In genomic region chr6:136808014-136808417, GRCm38 (mm10) we compare ENCODE assay signal across 7 mouse cellular contexts. TPM values are rescaled to one million over a fixed set of nuclear protein-coding genes. Genes with fewer than 3 reads are reported as not detected.
DNase-seq lines count a peak whose midpoint lies in the region; ATAC-seq and TF ChIP-seq lines count a peak whose summit lies in the region.

Gene H2afj (plus strand): TSS chr6:136808244.

- peaks cover 33% of the 10 kb centered on the region for H3K4me1 ChIP-seq in embryonic facial prominence, embryonic 10.5 days
- H3K4me1 ChIP-seq in intestine, postnatal 0 days (replicated peaks; ENCODE audit: control insufficient read depth, insufficient read depth, low read length): peaks cover 21% of the 10 kb centered on the region; the same call in 1 of the 2 replicates
- peaks cover 29% of the 10 kb centered on the region for H3K4me1 ChIP-seq in midbrain, embryonic 12.5 days
- H3K4me1 ChIP-seq in small intestine, adult 2 months (ENCODE audit: control insufficient read depth, insufficient read depth, insufficient read length, low read length): peaks cover 25% of the 10 kb centered on the region; the same call in 1 of the 2 replicates

- H3K36me3 ChIP-seq in embryonic facial prominence, embryonic 10.5 days (replicated peaks): peaks cover 31% of the 10 kb centered on the region
- no peaks in the 10 kb centered on the region; the same call in 1 of the 2 replicates for H3K36me3 ChIP-seq in intestine, postnatal 0 days (ENCODE audit: control insufficient read depth, insufficient read depth)
- H3K36me3 ChIP-seq in midbrain, embryonic 12.5 days: peaks cover 11% of the 10 kb centered on the region
- peaks cover 4% of the 10 kb centered on the region for H3K36me3 ChIP-seq in small intestine, adult 2 months (ENCODE audit: control insufficient read depth, insufficient read depth, low read length)

- H3K9ac ChIP-seq in intestine, postnatal 0 days (ENCODE audit: low read depth, low read length): peak within 1 kb of the TSS; percentile 79
- H3K9ac ChIP-seq in midbrain, embryonic 12.5 days (replicated peaks): peak within 1 kb of the TSS; percentile 73

- peak within 1 kb of the TSS; percentile 87 for H3K27ac ChIP-seq in embryonic facial prominence, embryonic 10.5 days (replicated peaks)
- H3K27ac ChIP-seq in intestine, postnatal 0 days (ENCODE audit: low read depth, low read length): peak within 1 kb of the TSS; percentile 90
- H3K27ac ChIP-seq in midbrain, embryonic 12.5 days (replicated peaks): peak within 1 kb of the TSS; percentile 70
- H3K27ac ChIP-seq in small intestine, adult 2 months (ENCODE audit: insufficient read depth, low read depth, low read length): peak within 1 kb of the TSS; percentile 96

- H3K9me3 ChIP-seq in embryonic facial prominence, embryonic 10.5 days: no peaks in the 10 kb centered on the region
- no peaks in the 10 kb centered on the region for H3K9me3 ChIP-seq in intestine, postnatal 0 days (ENCODE audit: control insufficient read depth)
- no peaks in the 10 kb centered on the region for H3K9me3 ChIP-seq in midbrain, embryonic 12.5 days

- intact Hi-C loops in left cerebral cortex, postnatal 4 days (cut with DNase I): no loop called here

- H3K27me3 ChIP-seq in embryonic facial prominence, embryonic 10.5 days (replicated peaks; ENCODE audit: low read depth, poor library complexity, severe bottlenecking): no peaks in the 10 kb centered on the region
- H3K27me3 ChIP-seq in intestine, postnatal 0 days (replicated peaks; ENCODE audit: control insufficient read depth, insufficient read depth, low read length): no peaks in the 10 kb centered on the region
- H3K27me3 ChIP-seq in midbrain, embryonic 12.5 days: 0 out of 2 replicates have a peak, but pooled peaks cover 3% of the 10 kb centered on the region
- no peaks in the 10 kb centered on the region for H3K27me3 ChIP-seq in small intestine, adult 2 months (ENCODE audit: control insufficient read depth, insufficient read depth, low read length)

- peak; percentile 83 for ATAC-seq in intestine, postnatal 0 days
- peak; percentile 85 for ATAC-seq in midbrain, embryonic 12.5 days (ENCODE audit: low FRiP score, low read depth)

- WGBS in embryonic facial prominence, embryonic 10.5 days: 0% methylated on average over 34 of the region's 34 CpGs
- WGBS in intestine, postnatal 0 days: under 1% methylated on average over 34 of the region's 34 CpGs
- WGBS in midbrain, embryonic 12.5 days: under 1% methylated on average over 34 of the region's 34 CpGs
- under 1% methylated on average over 34 of the region's 34 CpGs for WGBS in small intestine, adult 2 months

- peak within 1 kb of the TSS; percentile 94 for H3K4me2 ChIP-seq in intestine, postnatal 0 days (replicated peaks; ENCODE audit: low read depth)
- peak within 1 kb of the TSS; percentile 98 for H3K4me2 ChIP-seq in midbrain, embryonic 12.5 days (replicated peaks)

- TF ChIP-seq CTCF in intestine, postnatal 0 days (IDR thresholded peaks at IDR 0.05; ENCODE audit: low read depth): no peak
- no peak for TF ChIP-seq CTCF in small intestine, adult 2 months (IDR thresholded peaks at IDR 0.05; ENCODE audit: extremely low read depth, insufficient read length, insufficient replicate concordance, low read depth, low read length)

- peak within 1 kb of the TSS; percentile 88 for H3K4me3 ChIP-seq in embryonic facial prominence, embryonic 10.5 days
- peak within 1 kb of the TSS; percentile 85 for H3K4me3 ChIP-seq in intestine, postnatal 0 days (ENCODE audit: low read depth, low read length)
- peak within 1 kb of the TSS; percentile 92 for H3K4me3 ChIP-seq in midbrain, embryonic 12.5 days
- peak within 1 kb of the TSS; percentile 91 for H3K4me3 ChIP-seq in small intestine, adult 2 months (ENCODE audit: low read depth, low read length)

- peak; percentile 99 for DNase-seq in adrenal gland, postnatal 10 days
- DNase-seq in embryonic facial prominence, embryonic 10.5 days (ENCODE audit: low spot score): peak; percentile 98
- peak; percentile 87 for DNase-seq in gonadal fat pad, adult 2 months (ENCODE audit: low read depth)
- DNase-seq in left cerebral cortex, postnatal 4 days: peak; percentile 97

- peak; percentile 66 for TF ChIP-seq POLR2A in small intestine, adult 2 months (IDR thresholded peaks at IDR 0.05; ENCODE audit: low read depth, low read length)

RNA-seq across cellular contexts. Expression of gene H2afj, which starts in this region (rescaled TPM):
- 10 to 100 TPM; 71.1 to 85.2 TPM for total RNA-seq in adrenal gland, postnatal 10 days (2021)
- polyA plus RNA-seq in embryonic facial prominence, embryonic 10.5 days (2016; fragmentation: Nextera tagmentation; extraction: Ambion mirVana): 86.6 and 91.3 TPM in 2 replicates
- polyA plus RNA-seq in gonadal fat pad, adult 2 months (2012; rRNA removed): 224 and 310 TPM in 2 replicates
- polyA plus RNA-seq in intestine, postnatal 0 days (2015; fragmentation: Nextera tagmentation; extraction: Ambion mirVana): 231 and 241 TPM in 2 replicates
- total RNA-seq in left cerebral cortex, postnatal 4 days (2021): 10 to 100 TPM; 49.9 to 51.7 TPM
- polyA plus RNA-seq in midbrain, embryonic 12.5 days (2016; fragmentation: Nextera tagmentation; extraction: Ambion mirVana): 114 and 117 TPM in 2 replicates
- 401 and 773 TPM in 2 replicates for polyA plus RNA-seq in small intestine, adult 2 months (2012; rRNA removed)

Comparison
In these comparisons a context has a peak if more than half of its experiments do, and no peak if none do; other contexts are left out.
1. Peak in every context shown above with its lines: DNase-seq, ATAC-seq, H3K4me3 ChIP-seq and H3K27ac ChIP-seq.